Mouse (Mus musculus): ENCODE results near the gene 1700012A03Rik. TPM values are rescaled to one million over a fixed set of nuclear protein-coding genes. Genes with fewer than 3 reads are reported as not detected.

The 1700012A03Rik gene
- not detected in 2 replicates for polyA plus RNA-seq (2015; fragmentation: Nextera tagmentation; extraction: Ambion mirVana)

DNA sequence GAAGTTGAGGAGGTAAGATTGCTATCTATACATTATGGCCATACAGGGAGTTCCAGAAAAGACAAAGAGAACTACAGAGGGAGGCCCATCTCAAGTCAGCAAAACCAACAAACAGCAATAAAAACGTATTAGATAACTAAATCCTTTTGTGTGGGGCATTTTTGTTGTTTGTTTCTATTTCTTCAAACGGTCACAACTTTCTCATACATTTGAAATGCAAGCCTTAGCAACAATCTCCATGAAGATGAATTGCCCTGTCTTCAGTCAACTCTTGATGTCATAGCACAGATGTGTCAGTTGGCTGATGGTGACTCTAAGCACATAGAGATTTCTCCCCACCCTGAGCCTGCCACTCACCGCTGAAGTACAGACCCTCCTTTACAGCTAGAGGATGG lies at the start of gene 1700012A03Rik:
TSS of gene 1700012A03Rik (plus strand) at position 296 of the 395 bp plus-strand sequence.

